Mouse (Mus musculus) stomach, postnatal 0 days (tissue): ENCODE measurements around the gene Btbd16. TPM values are rescaled to one million over a fixed set of nuclear protein-coding genes. Genes with fewer than 3 reads are reported as not detected.

Experiments used
- ATAC-seq: fragments of 200-750 bp; cut with Nextera tagmentation; 2 replicates; pipeline ENCODE4 v1.8.0; 2017; ENCODE audit not compliant: low FRiP score, low TSS enrichment
- DNase-seq: peaks from one replicate; pipeline ENCODE4 v3.0.0-alpha.2; 2016; ENCODE audit warnings: low spot score
- H3K27ac ChIP-seq: fragments of 300-500 bp; sonication (generic); replicated peaks from 2 replicates; pipeline ENCODE4 v1.5.1; 2014; ENCODE audit warnings: mild to moderate bottlenecking, control low read depth
- H3K27me3 ChIP-seq: fragments of 300-500 bp; sonication (generic); 2 replicates; pipeline ENCODE4 v1.6.1; 2014; ENCODE audit warnings: low read length; ENCODE audit not compliant: control insufficient read depth, insufficient read depth
- H3K36me3 ChIP-seq: fragments of 300-500 bp; sonication (generic); 2 replicates; pipeline ENCODE4 v1.6.1; 2014; ENCODE audit warnings: low read length, mixed read lengths; ENCODE audit not compliant: control insufficient read depth, insufficient read depth
- H3K4me1 ChIP-seq: fragments of 300-500 bp; sonication (generic); replicated peaks from 2 replicates; pipeline ENCODE4 v1.6.1; 2014; ENCODE audit warnings: antibody characterized with exemption; ENCODE audit not compliant: control insufficient read depth, insufficient read depth
- H3K4me2 ChIP-seq: fragments of 300-500 bp; sonication (generic); replicated peaks from 2 replicates; pipeline ENCODE4 v1.6.1; 2014; ENCODE audit warnings: low read depth, mild to moderate bottlenecking, control low read depth, moderate library complexity
- H3K4me3 ChIP-seq: fragments of 300-500 bp; sonication (generic); 2 replicates; pipeline ENCODE4 v1.5.1; 2014; ENCODE audit warnings: low read depth, low read length, control low read depth
- H3K9ac ChIP-seq: fragments of 300-500 bp; sonication (generic); 2 replicates; pipeline ENCODE4 v1.6.1; 2014; ENCODE audit warnings: mild to moderate bottlenecking, low read length, control low read depth, mixed read lengths
- H3K9me3 ChIP-seq: fragments of 300-500 bp; sonication (generic); 2 replicates; pipeline ENCODE4 v1.6.1; 2016; ENCODE audit warnings: low read length; ENCODE audit not compliant: control insufficient read depth
- CTCF ChIP-seq: IDR thresholded peaks from 2 replicates; pipeline ENCODE4 v1.5.1; 2016; ENCODE audit warnings: antibody characterized with exemption, low read depth, mild to moderate bottlenecking, moderate library complexity
- EP300 ChIP-seq: optimal IDR thresholded peaks from 2 replicates; pipeline ENCODE3; 2016; ENCODE audit warnings: antibody characterized with exemption
- WGBS: fragments of 180-500 bp; shearing (Covaris S2); extraction: QIAGEN DNeasy Blood & Tissue Kit; methylation state at CpG from one replicate; pipeline ENCODE4 v1.1.7; 2014; 5-methylcytosine and 5-hydroxymethylcytosine counted together
- polyA plus RNA-seq: library from polyadenylated mRNA; unstranded; fragments of >200 nt; fragmentation: Nextera tagmentation; extraction: Ambion mirVana; gene quantifications from 2 replicates; pipeline ENCODE4 v1.2.1, GENCODE M21; 2015

The Btbd16 gene
- polyA plus RNA-seq, 1 experiment from 2014 or later, result 0.05 TPM

DNA sequence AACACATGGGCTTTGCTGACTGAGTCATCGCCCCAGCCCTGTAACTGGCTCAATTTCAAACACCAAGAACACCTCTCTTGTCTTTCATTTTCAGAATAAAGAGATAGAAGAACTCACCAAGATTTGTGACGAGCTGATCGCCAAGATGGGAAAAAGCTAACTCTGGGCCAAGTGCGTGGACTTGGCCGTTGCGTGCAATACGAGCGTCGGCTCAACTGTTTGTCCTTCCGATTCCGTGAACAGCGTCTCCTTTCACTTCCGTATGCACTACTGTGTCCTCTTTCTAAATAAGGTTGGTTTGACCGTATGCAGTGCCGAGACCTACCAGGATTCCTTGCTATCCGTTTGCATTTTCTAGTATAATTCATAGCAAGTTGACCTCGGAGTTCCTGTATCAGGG lies 9.7 kb upstream of the Btbd16 start:
- no peak for TF ChIP-seq EP300
- TF ChIP-seq CTCF, result no peak
- 90% methylated on average over 17 of the region's 17 CpGs for WGBS

DNA sequence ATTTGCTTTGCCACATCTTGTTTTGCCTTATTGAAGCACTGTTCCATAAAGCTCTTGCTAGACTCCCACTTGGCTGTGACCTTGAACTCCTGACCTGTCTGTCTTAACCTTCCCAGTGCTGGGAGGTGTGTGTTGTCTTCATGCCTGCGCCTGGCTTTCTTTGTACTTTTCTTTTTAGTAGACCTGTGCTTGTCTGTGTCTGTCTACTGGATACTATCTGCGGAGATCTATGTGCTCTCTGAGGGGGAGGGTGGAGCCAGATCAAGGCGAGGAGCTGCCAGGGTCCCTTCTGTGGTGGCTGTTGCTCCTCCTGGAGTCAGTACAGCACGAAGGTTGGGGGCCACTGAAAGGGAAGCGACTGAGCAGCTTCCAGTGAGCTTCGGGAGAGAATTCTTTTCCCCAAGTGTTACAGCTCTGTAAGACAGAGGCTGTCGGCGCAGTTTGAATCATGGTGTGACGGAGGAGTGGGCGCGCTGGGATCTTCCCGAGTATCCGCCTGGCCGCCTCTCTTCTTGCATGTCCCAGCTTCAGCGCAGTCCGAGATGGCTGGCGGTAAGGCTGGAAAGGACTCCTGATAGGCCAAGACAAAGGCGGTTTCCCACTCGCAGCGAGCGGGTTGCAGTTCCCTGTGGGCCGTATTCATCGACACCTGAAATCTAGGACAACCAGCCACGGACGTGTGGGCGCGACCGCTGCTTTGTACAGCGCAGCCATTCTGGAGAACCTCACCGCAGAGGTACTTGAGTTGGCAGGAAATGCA lies 7.3 kb upstream of the Btbd16 start:
- DNase-seq, result no peak
- 70% methylated on average over 30 of the region's 30 CpGs for WGBS

More for the DNA sequence above, 9.7 kb upstream of the Btbd16 start:
- no peak overlapping the region for H3K4me3 ChIP-seq
- H3K4me2 ChIP-seq, result no peak overlapping the region
- H3K27ac ChIP-seq, result no peak overlapping the region
- no peak overlapping the region for H3K9ac ChIP-seq
- ATAC-seq (no peak), DNase-seq (no peak)
- H3K4me1 ChIP-seq, result no peaks in the 10 kb centered on the region
- peaks cover 3% of the 10 kb centered on the region for H3K36me3 ChIP-seq
- no peaks in the 10 kb centered on the region for H3K27me3 ChIP-seq
- no peaks in the 10 kb centered on the region for H3K9me3 ChIP-seq

DNA sequence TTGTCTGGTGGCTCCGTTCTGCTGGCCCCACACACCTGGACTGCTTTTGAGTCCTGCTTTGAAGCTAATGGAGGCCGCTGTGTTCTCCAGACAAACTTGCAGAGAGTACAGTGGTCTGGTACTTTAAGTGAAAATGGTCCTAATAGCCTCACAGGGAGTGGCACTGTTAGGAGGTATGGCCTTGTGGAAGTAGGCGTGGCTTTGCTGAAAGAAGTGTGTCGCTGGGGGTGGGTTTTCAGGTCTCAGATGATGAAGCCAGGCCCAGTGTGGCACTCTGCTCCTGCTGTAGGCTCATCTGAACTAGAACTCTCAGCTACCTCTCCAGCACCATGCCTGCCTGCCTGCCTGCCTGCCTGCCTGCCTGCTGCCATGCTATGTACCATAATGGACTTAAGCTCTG lies 5.7 kb upstream of the Btbd16 start:
- Histone ChIP-seq H3K9me3 (no peaks in the 10 kb centered on the region), H3K4me2 (no peak overlapping the region), H3K27ac (no peak overlapping the region), H3K36me3 (no peaks in the 10 kb centered on the region), H3K9ac (no peak overlapping the region), H3K27me3 (no peaks in the 10 kb centered on the region), H3K4me3 (no peak overlapping the region), H3K4me1 (no peaks in the 10 kb centered on the region)
- TF ChIP-seq EP300, result no peak
- no peak for TF ChIP-seq CTCF
- WGBS, result 93% methylated on average over 4 of the region's 4 CpGs
- ATAC-seq (no peak), DNase-seq (no peak)

More for the DNA sequence above, 7.3 kb upstream of the Btbd16 start:
- Histone ChIP-seq H3K9ac (no peak overlapping the region), H3K36me3 (no peaks in the 10 kb centered on the region), H3K4me1 (no peaks in the 10 kb centered on the region), H3K27me3 (no peaks in the 10 kb centered on the region), H3K27ac (no peak overlapping the region), H3K9me3 (no peaks in the 10 kb centered on the region), H3K4me3 (no peak overlapping the region), H3K4me2 (no peak overlapping the region)
- TF ChIP-seq CTCF, result no peak
- TF ChIP-seq EP300, result no peak
- ATAC-seq, result no peak

DNA sequence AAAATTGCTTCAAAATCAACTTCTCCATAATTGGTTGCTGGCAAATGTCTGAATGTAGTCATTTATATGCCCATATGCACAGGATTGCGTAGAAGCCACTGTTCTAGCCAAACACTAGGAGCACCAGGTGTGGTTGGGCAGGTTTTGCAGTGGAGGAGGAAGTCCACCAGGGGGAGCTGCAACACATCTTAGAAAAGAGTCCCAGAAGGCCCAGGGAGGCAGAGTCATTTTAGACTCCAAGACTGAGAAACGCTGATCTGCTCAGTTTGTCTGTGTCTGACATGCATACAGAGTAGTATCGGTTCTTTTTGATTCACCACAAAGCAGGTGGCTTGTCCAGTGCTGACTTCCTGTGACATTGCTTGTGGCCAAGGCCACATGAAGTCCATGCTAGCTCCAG lies 3.2 kb upstream of the Btbd16 start:
- no peaks in the 10 kb centered on the region for H3K4me1 ChIP-seq
- no peak overlapping the region for H3K4me2 ChIP-seq
- H3K27me3 ChIP-seq, result no peaks in the 10 kb centered on the region
- peak; percentile 96 for TF ChIP-seq CTCF
- no peak for TF ChIP-seq EP300
- ATAC-seq (peak; percentile 66), DNase-seq (peak; percentile 90)
- H3K4me3 ChIP-seq, result no peak overlapping the region
- no peaks in the 10 kb centered on the region for H3K36me3 ChIP-seq
- no peak overlapping the region for H3K9ac ChIP-seq
- H3K27ac ChIP-seq, result no peak overlapping the region
- H3K9me3 ChIP-seq, result no peaks in the 10 kb centered on the region
- WGBS, result 15% methylated on average over 3 of the region's 3 CpGs

DNA sequence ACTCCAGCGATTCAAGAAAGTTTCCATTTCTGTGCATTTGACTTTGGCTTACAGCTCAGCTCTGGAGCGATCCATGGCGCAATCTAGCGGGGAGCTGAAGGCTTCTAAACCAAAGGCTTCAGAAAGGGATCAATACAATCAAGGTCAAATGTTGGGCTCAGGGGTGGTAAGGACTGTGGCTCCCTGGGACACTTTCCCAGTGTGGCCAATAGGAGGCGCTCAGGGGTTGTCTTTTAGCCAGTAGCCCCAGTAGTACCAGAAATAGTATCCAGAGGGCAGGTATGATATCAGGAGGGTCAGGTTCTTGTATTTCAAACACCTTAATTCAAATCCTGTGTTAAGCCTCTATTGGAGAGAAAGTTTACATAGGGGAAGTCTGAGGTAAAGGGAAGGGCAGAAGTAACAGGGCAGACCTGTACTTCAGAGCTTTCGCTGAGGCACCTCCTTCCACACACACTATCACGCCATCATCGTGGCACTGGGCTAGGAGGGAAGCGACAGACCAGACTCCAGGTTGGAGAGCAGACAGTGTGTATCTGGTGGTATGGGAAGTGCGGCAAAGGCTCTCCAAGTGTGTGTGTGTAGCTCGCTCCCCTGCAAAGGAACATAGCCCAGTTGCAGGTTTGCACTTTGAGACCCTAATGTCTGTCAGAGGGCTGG lies 568 bp upstream of the Btbd16 start:
- Histone ChIP-seq H3K4me1 (no peaks in the 10 kb centered on the region), H3K9me3 (no peaks in the 10 kb centered on the region), H3K4me2 (no peak overlapping the region), H3K4me3 (no peak overlapping the region), H3K27me3 (no peaks in the 10 kb centered on the region), H3K36me3 (no peaks in the 10 kb centered on the region), H3K9ac (no peak overlapping the region), H3K27ac (no peak overlapping the region)
- DNase-seq, result peak; percentile 75
- TF ChIP-seq EP300, result no peak
- peak; percentile 80 for TF ChIP-seq CTCF
- peak; percentile 72 for ATAC-seq
- WGBS, result 60% methylated on average over 11 of the region's 11 CpGs

DNA sequence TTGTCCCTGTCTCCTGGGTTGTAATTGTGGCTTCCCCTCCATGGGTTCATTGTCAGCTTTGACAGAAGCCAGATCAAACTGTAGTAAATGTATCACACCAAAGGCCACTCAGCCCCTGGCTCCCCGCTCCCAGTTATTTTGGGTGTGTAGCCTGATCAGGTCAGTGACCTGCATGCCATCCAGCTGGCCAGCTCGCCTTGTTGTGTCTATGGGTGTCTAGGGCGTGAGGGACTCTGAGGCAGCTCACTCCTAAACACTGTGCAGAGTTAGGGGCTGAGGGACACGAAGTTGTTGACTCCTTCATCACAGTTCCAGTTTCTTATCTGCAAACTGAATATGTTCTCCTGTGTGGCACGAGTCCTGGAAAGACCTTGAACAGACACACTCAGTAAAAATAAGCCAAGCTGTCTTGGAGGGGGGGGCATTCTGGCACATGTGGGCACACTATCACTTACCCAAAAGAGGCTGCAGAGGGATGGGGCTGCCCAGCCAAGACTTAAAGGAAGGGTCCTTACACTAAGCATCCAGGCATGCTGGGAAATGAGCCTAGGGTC lies 7.1 kb downstream of the Btbd16 start:
- ATAC-seq, result no peak
- H3K36me3 ChIP-seq, result no peaks in the 10 kb centered on the region
- H3K9ac ChIP-seq, result no peak overlapping the region
- no peaks in the 10 kb centered on the region for H3K27me3 ChIP-seq
- H3K9me3 ChIP-seq, result no peaks in the 10 kb centered on the region
- no peak overlapping the region for H3K4me3 ChIP-seq
- WGBS, result 47% methylated on average over 5 of the region's 5 CpGs
- no peak overlapping the region for H3K27ac ChIP-seq
- no peaks in the 10 kb centered on the region for H3K4me1 ChIP-seq
- no peak for TF ChIP-seq EP300
- DNase-seq, result no peak
- H3K4me2 ChIP-seq, result no peak overlapping the region
